Mouse (Mus musculus) spleen, postnatal 4 days (tissue): Measurements from ENCODE around the gene Tvp23a.

Experiments used
- DNase-seq, 2 experiments: peaks; one replicate each; pipeline ENCODE4 v3.0.0; 2022; ENCODE audit warnings: low spot score in 2 of 2

The Tvp23a gene

GRCm38 (mm10) chr16:10453872-10454582, 6.9 kb upstream of the Tvp23a start:
- no peak for DNase-seq

- peak in 1 of 2 experiments; percentile 36 for DNase-seq
Measured at GRCm38 (mm10) chr16:10452445-10452896, 5.3 kb upstream of the Tvp23a start.

- DNase-seq = no peak
Measured at GRCm38 (mm10) chr16:10451906-10452305, 4.7 kb upstream of the Tvp23a start.

- no peak for DNase-seq
Measured at GRCm38 (mm10) chr16:10448931-10449330, 1.8 kb upstream of the Tvp23a start.

GRCm38 (mm10) chr16:10447781-10448180, 619 bp upstream of the Tvp23a start:
- no peak for DNase-seq

GRCm38 (mm10) chr16:10446573-10447263, 444 bp downstream of the Tvp23a start:
- no peak for DNase-seq

- DNase-seq = no peak
Measured at GRCm38 (mm10) chr16:10443723-10444122, 3.4 kb downstream of the Tvp23a start.

GRCm38 (mm10) chr16:10441761-10442160, 5.4 kb downstream of the Tvp23a start:
- no peak for DNase-seq

GRCm38 (mm10) chr16:10441328-10441727, 5.8 kb downstream of the Tvp23a start:
- no peak for DNase-seq

- no peak for DNase-seq
Measured at GRCm38 (mm10) chr16:10438055-10438454, 9.1 kb downstream of the Tvp23a start.

GRCm38 (mm10) chr16:10436166-10436565, 11.0 kb downstream of the Tvp23a start:
- DNase-seq = no peak

- DNase-seq = no peak
Measured at GRCm38 (mm10) chr16:10433344-10433743, 13.8 kb downstream of the Tvp23a start.

- DNase-seq = no peak
Measured at GRCm38 (mm10) chr16:10432387-10432786, 14.8 kb downstream of the Tvp23a start.

GRCm38 (mm10) chr16:10431911-10432310, 15.3 kb downstream of the Tvp23a start:
- no peak for DNase-seq

GRCm38 (mm10) chr16:10420447-10421054, 26.6 kb downstream of the Tvp23a start:
- no peak for DNase-seq

- DNase-seq = no peak
Measured at GRCm38 (mm10) chr16:10417723-10418259, 29.4 kb downstream of the Tvp23a start.

GRCm38 (mm10) chr16:10416866-10417265, 30.3 kb downstream of the Tvp23a start:
- DNase-seq = no peak

- DNase-seq = peak; percentile 61 to 75
Measured at GRCm38 (mm10) chr16:10415976-10416375, 31.2 kb downstream of the Tvp23a start.

- peak; percentile 89 to 95 for DNase-seq
Measured at GRCm38 (mm10) chr16:10411764-10412746, 35.1 kb downstream of the Tvp23a start, which contains the start of gene Nubp1. Nubp1 (plus strand) TSS chr16:10411948.

GRCm38 (mm10) chr16:10399160-10399559, 48.0 kb downstream of the Tvp23a start:
- peak; percentile 76 to 91 for DNase-seq

GRCm38 (mm10) chr16:10398755-10399154, 48.4 kb downstream of the Tvp23a start:
- DNase-seq = no peak
